In genomic region chr10:4456409-4456808, GRCm38 (mm10) we compare ENCODE assay signal across 19 mouse cellular contexts. TPM values are rescaled to one million over a fixed set of nuclear protein-coding genes. Genes with fewer than 3 reads are reported as not detected.
A peak's percentile ranks its signal among the peaks of the same experiment; 100 is the strongest.
DNase-seq lines count a peak whose midpoint lies in the region; ATAC-seq lines count a peak whose summit lies in the region.
"Had no signal": no experiment of that assay in that cellular context is flagged by ENCODE, and none has a peak within 500 bp of the region (broad histone marks: within the 10 kb centered on the region; RNA-seq: fewer than 3 reads in every experiment).

No protein-coding gene starts in this region.

- no peaks in the 10 kb centered on the region for H3K9me3 ChIP-seq in hindbrain, embryonic 14.5 days (ENCODE audit: control insufficient read depth, low read length)
- H3K9me3 ChIP-seq in hindbrain, embryonic 13.5 days = no peaks in the 10 kb centered on the region
- H3K9me3 ChIP-seq in liver, embryonic 12.5 days (replicated peaks) = no peaks in the 10 kb centered on the region
- H3K9me3 ChIP-seq: embryonic facial prominence, embryonic 10.5 days; forebrain, embryonic 13.5 days; heart, embryonic 13.5 days; hindbrain, embryonic 10.5 days; midbrain, embryonic 15.5 days had no signal

- H3K4me2 ChIP-seq in hindbrain, embryonic 14.5 days (replicated peaks) = no peak overlapping the region
- no peak overlapping the region for H3K4me2 ChIP-seq in hindbrain, embryonic 13.5 days
- H3K4me2 ChIP-seq in liver, embryonic 12.5 days = no peak overlapping the region
- H3K4me2 ChIP-seq: forebrain, embryonic 13.5 days; heart, embryonic 13.5 days; midbrain, embryonic 15.5 days had no signal

- ATAC-seq in hindbrain, embryonic 14.5 days (ENCODE audit: low FRiP score) = 0 out of 2 replicates have a peak, but pooled peaks have one; percentile 8
- ATAC-seq in hindbrain, embryonic 13.5 days (ENCODE audit: low FRiP score) = no peak
- ATAC-seq in CD4-positive, CD25-positive, alpha-beta regulatory T cell, adult 4 months = peak; percentile 66
- ATAC-seq in liver, embryonic 12.5 days = peak; percentile 46
- 0 out of 2 replicates have a peak, but pooled peaks have one; percentile 24 for ATAC-seq in megakaryocyte-erythroid progenitor cell, adult 5-6 weeks (replicated peaks; ENCODE audit: low FRiP score, low TSS enrichment, poor library complexity, severe bottlenecking)
- ATAC-seq: forebrain, embryonic 13.5 days; inflammation-experienced regulatory T-cells, adult 6 months; midbrain, embryonic 15.5 days had no signal

- no peaks in the 10 kb centered on the region for H3K4me1 ChIP-seq in hindbrain, embryonic 14.5 days (replicated peaks; ENCODE audit: control insufficient read depth, insufficient read depth, low read length)
- no peaks in the 10 kb centered on the region for H3K4me1 ChIP-seq in hindbrain, embryonic 13.5 days (replicated peaks)
- no peaks in the 10 kb centered on the region for H3K4me1 ChIP-seq in liver, embryonic 12.5 days
- H3K4me1 ChIP-seq: embryonic facial prominence, embryonic 10.5 days; forebrain, embryonic 13.5 days; heart, embryonic 13.5 days; hindbrain, embryonic 10.5 days; midbrain, embryonic 15.5 days had no signal

- no peak overlapping the region for H3K9ac ChIP-seq in hindbrain, embryonic 14.5 days
- no peak overlapping the region for H3K9ac ChIP-seq in hindbrain, embryonic 13.5 days
- H3K9ac ChIP-seq in liver, embryonic 12.5 days = no peak overlapping the region
- H3K9ac ChIP-seq: forebrain, embryonic 13.5 days; heart, embryonic 13.5 days; midbrain, embryonic 15.5 days had no signal

- H3K27me3 ChIP-seq in hindbrain, embryonic 14.5 days (ENCODE audit: control insufficient read depth, insufficient read depth, low read length) = no peaks in the 10 kb centered on the region
- no peaks in the 10 kb centered on the region for H3K27me3 ChIP-seq in hindbrain, embryonic 13.5 days
- no peaks in the 10 kb centered on the region for H3K27me3 ChIP-seq in liver, embryonic 12.5 days (replicated peaks)
- H3K27me3 ChIP-seq: forebrain, embryonic 13.5 days; heart, embryonic 13.5 days; midbrain, embryonic 15.5 days had no signal

- 81% methylated on average over 4 of the region's 4 CpGs for WGBS in hindbrain, embryonic 14.5 days
- 86% methylated on average over 4 of the region's 4 CpGs for WGBS in hindbrain, embryonic 13.5 days
- WGBS in liver, embryonic 12.5 days (ENCODE audit: insufficient replicate concordance) = 21% methylated on average over 4 of the region's 4 CpGs

- H3K4me3 ChIP-seq in hindbrain, embryonic 14.5 days (replicated peaks; ENCODE audit: low read length) = no peak overlapping the region
- H3K4me3 ChIP-seq in hindbrain, embryonic 13.5 days = no peak overlapping the region
- H3K4me3 ChIP-seq in liver, embryonic 12.5 days = no peak overlapping the region
- H3K4me3 ChIP-seq: embryonic facial prominence, embryonic 10.5 days; forebrain, embryonic 13.5 days; heart, embryonic 13.5 days; hindbrain, embryonic 10.5 days; midbrain, embryonic 15.5 days had no signal

- no peak overlapping the region for H3K27ac ChIP-seq in hindbrain, embryonic 14.5 days
- H3K27ac ChIP-seq in hindbrain, embryonic 13.5 days = no peak overlapping the region
- H3K27ac ChIP-seq in liver, embryonic 12.5 days = no peak overlapping the region
- H3K27ac ChIP-seq: embryonic facial prominence, embryonic 10.5 days; forebrain, embryonic 13.5 days; heart, embryonic 13.5 days; hindbrain, embryonic 10.5 days; midbrain, embryonic 15.5 days had no signal

- no peak for DNase-seq in hindbrain, embryonic 14.5 days (ENCODE audit: low spot score)
- no peak for DNase-seq in frontal cortex, postnatal 25 days (ENCODE audit: low spot score in 2 of 2)
- no peak for DNase-seq in right cerebral cortex, adult 18-20 months
- DNase-seq: cerebellum, postnatal 14 days; gastrocnemius, postnatal 36 days; kidney, adult 9 months; lung, postnatal 4 days; thymus, postnatal 25 days had no signal

- peaks cover 18% of the 10 kb centered on the region for H3K36me3 ChIP-seq in hindbrain, embryonic 14.5 days (replicated peaks; ENCODE audit: control insufficient read depth, insufficient read depth)
- H3K36me3 ChIP-seq in hindbrain, embryonic 13.5 days = peaks cover 37% of the 10 kb centered on the region
- H3K36me3 ChIP-seq in liver, embryonic 12.5 days = peaks cover 45% of the 10 kb centered on the region

RNA-seq across cellular contexts. Expression of gene Armt1, which starts 24.1 kb away (rescaled TPM):
- polyA plus RNA-seq in hindbrain, embryonic 14.5 days (2014; fragmentation: Nextera tagmentation; extraction: Ambion mirVana) = 12.0 and 12.2 TPM in 2 replicates
- 14.7 and 15.3 TPM in 2 replicates for polyA plus RNA-seq in hindbrain, embryonic 13.5 days (2015; fragmentation: Nextera tagmentation; extraction: Ambion mirVana)
- polyA plus RNA-seq in CD4-positive, CD25-positive, alpha-beta regulatory T cell, adult 4 months (2017; shearing (Covaris generic)) = 10 to 100 TPM; 30.3 to 41.4 TPM
- 23.6 and 23.9 TPM in 2 replicates for polyA plus RNA-seq in liver, embryonic 12.5 days (2016; fragmentation: Nextera tagmentation; extraction: Ambion mirVana)
- total RNA-seq in megakaryocyte-erythroid progenitor cell, adult 5-6 weeks (2014; fragmentation: Nextera tagmentation) = 40.4 and 50.3 TPM in 2 replicates
- 28.8 and 44.3 TPM in 2 replicates for total RNA-seq in megakaryocyte-erythroid progenitor cell, adult 5-6 weeks (2017)

RNA-seq across cellular contexts. Expression of gene Rmnd1, which starts 24.2 kb away (rescaled TPM):
- 50.6 and 52.9 TPM in 2 replicates for polyA plus RNA-seq in hindbrain, embryonic 14.5 days (2014; fragmentation: Nextera tagmentation; extraction: Ambion mirVana)
- 47.9 and 50.5 TPM in 2 replicates for polyA plus RNA-seq in hindbrain, embryonic 13.5 days (2015; fragmentation: Nextera tagmentation; extraction: Ambion mirVana)
- 10 to 100 TPM; 62.6 to 68.9 TPM for polyA plus RNA-seq in CD4-positive, CD25-positive, alpha-beta regulatory T cell, adult 4 months (2017; shearing (Covaris generic))
- polyA plus RNA-seq in liver, embryonic 12.5 days (2016; fragmentation: Nextera tagmentation; extraction: Ambion mirVana) = 27.7 and 32.7 TPM in 2 replicates
- 65.2 and 101 TPM in 2 replicates for total RNA-seq in megakaryocyte-erythroid progenitor cell, adult 5-6 weeks (2014; fragmentation: Nextera tagmentation)
- total RNA-seq in megakaryocyte-erythroid progenitor cell, adult 5-6 weeks (2017) = 40.5 and 66.1 TPM in 2 replicates

RNA-seq across cellular contexts. Expression of gene Ccdc170, which starts 25.9 kb away (rescaled TPM):
- 0.35 and 0.70 TPM in 2 replicates for polyA plus RNA-seq in hindbrain, embryonic 14.5 days (2014; fragmentation: Nextera tagmentation; extraction: Ambion mirVana)
- polyA plus RNA-seq in hindbrain, embryonic 13.5 days (2015; fragmentation: Nextera tagmentation; extraction: Ambion mirVana) = 0.23 and 0.55 TPM in 2 replicates
- under 1 TPM; 0.27 to 0.95 TPM for polyA plus RNA-seq in CD4-positive, CD25-positive, alpha-beta regulatory T cell, adult 4 months (2017; shearing (Covaris generic))
- polyA plus RNA-seq in liver, embryonic 12.5 days (2016; fragmentation: Nextera tagmentation; extraction: Ambion mirVana) = 0.07 TPM in 1 of 2 replicates, not detected in the other
- not detected in 2 replicates for total RNA-seq in megakaryocyte-erythroid progenitor cell, adult 5-6 weeks (2014; fragmentation: Nextera tagmentation)
- not detected in 2 replicates for total RNA-seq in megakaryocyte-erythroid progenitor cell, adult 5-6 weeks (2017)
- total RNA-seq: liver, adult 2 months had no signal
- polyA plus RNA-seq: heart, embryonic 13.5 days; inflammation-experienced regulatory T-cells, adult 6 months; liver, adult 2 months had no signal
